8 mouse cellular contexts compared by ENCODE assay signal in genomic region chr17:69416920-69417661, GRCm38 (mm10). TPM values are rescaled to one million over a fixed set of nuclear protein-coding genes. Genes with fewer than 3 reads are reported as not detected.
DNase-seq lines count a peak whose midpoint lies in the region; ATAC-seq and TF ChIP-seq lines count a peak whose summit lies in the region.

No protein-coding gene starts in this region.

- H3K36me3 ChIP-seq in ES-Bruce4 (ENCODE audit: control insufficient read depth, insufficient read depth, low read length, poor library complexity, severe bottlenecking), result no peaks in the 10 kb centered on the region
- H3K36me3 ChIP-seq in forebrain, embryonic 14.5 days (ENCODE audit: control insufficient read depth, insufficient read depth, low read length), result no peaks in the 10 kb centered on the region
- no peaks in the 10 kb centered on the region for H3K36me3 ChIP-seq in neural tube, embryonic 15.5 days

- DNase-seq in forebrain, embryonic 14.5 days (ENCODE audit: low spot score), result peak; percentile 96
- DNase-seq in heart, postnatal 14 days, result peak; percentile 97 to 98
- DNase-seq in layer of hippocampus, adult 11-12 months (ENCODE audit: low spot score), result peak; percentile 95
- DNase-seq in lung, adult 18-20 months, result peak; percentile 93 to 94
- DNase-seq in testis, postnatal 14 days (ENCODE audit: low spot score), result peak; percentile 93

- no peaks in the 10 kb centered on the region for H3K9me3 ChIP-seq in ES-Bruce4 (replicated peaks; ENCODE audit: control insufficient read depth, insufficient read depth, low read length, poor library complexity, severe bottlenecking)
- H3K9me3 ChIP-seq in forebrain, embryonic 14.5 days (replicated peaks; ENCODE audit: control insufficient read depth, low read length), result no peaks in the 10 kb centered on the region
- H3K9me3 ChIP-seq in neural tube, embryonic 15.5 days (replicated peaks), result no peaks in the 10 kb centered on the region

- no peaks in the 10 kb centered on the region for H3K4me1 ChIP-seq in ES-Bruce4 (ENCODE audit: control insufficient read depth, insufficient read depth, low read length)
- peaks cover 6% of the 10 kb centered on the region; the same call in 1 of the 2 replicates for H3K4me1 ChIP-seq in forebrain, embryonic 14.5 days (ENCODE audit: control insufficient read depth, insufficient read depth, low read length)
- H3K4me1 ChIP-seq in neural tube, embryonic 15.5 days, result peaks cover 17% of the 10 kb centered on the region

- WGBS in forebrain, embryonic 14.5 days, result under 1% methylated on average over 56 of the region's 56 CpGs
- under 1% methylated on average over 56 of the region's 56 CpGs for WGBS in neural tube, embryonic 15.5 days

- peak overlapping the region; percentile 60 for H3K4me2 ChIP-seq in forebrain, embryonic 14.5 days (ENCODE audit: low read length)
- peak overlapping the region; percentile 69 for H3K4me2 ChIP-seq in neural tube, embryonic 15.5 days

- no peak for TF ChIP-seq EP300 in ES-Bruce4 (IDR thresholded peaks at IDR 0.05; ENCODE audit: insufficient read depth, low read depth, low read length)

- peak; percentile 96 for ATAC-seq in cerebellum, adult (ENCODE audit: insufficient number of reproducible peaks, low FRiP score, low TSS enrichment)
- ATAC-seq in forebrain, embryonic 14.5 days, result peak; percentile 99
- peak; percentile 100 for ATAC-seq in neural tube, embryonic 15.5 days (ENCODE audit: low FRiP score)

- no peak for TF ChIP-seq CTCF in ES-Bruce4 (IDR thresholded peaks at IDR 0.05; ENCODE audit: low read depth, low read length)

- no peaks in the 10 kb centered on the region for H3K27me3 ChIP-seq in ES-Bruce4 (ENCODE audit: control insufficient read depth, insufficient read depth, low read length, poor library complexity, severe bottlenecking)
- no peaks in the 10 kb centered on the region for H3K27me3 ChIP-seq in forebrain, embryonic 14.5 days (replicated peaks; ENCODE audit: control insufficient read depth, insufficient read depth, low read length)
- H3K27me3 ChIP-seq in neural tube, embryonic 15.5 days (replicated peaks), result no peaks in the 10 kb centered on the region

- H3K4me3 ChIP-seq in ES-Bruce4 (ENCODE audit: low read depth, low read length), result peak overlapping the region; percentile 95
- H3K4me3 ChIP-seq in forebrain, embryonic 14.5 days (ENCODE audit: low read depth, low read length), result peak overlapping the region; percentile 79
- peak overlapping the region; percentile 84 for H3K4me3 ChIP-seq in neural tube, embryonic 15.5 days (replicated peaks)

- TF ChIP-seq POLR2A in ES-Bruce4 (IDR thresholded peaks at IDR 0.05; ENCODE audit: insufficient read depth, low read length), result peak; percentile 70

- intact Hi-C loops in heart, postnatal 14 days (cut with DNase I), result loop anchor here (2.0 kb wide), 1 partner anchor 34 kb away; the partner anchor contains the start of gene Zbtb14

- peak overlapping the region; percentile 46 for H3K27ac ChIP-seq in ES-Bruce4 (ENCODE audit: insufficient read depth, low read length)
- H3K27ac ChIP-seq in forebrain, embryonic 14.5 days (ENCODE audit: low read depth, low read length), result peak overlapping the region; percentile 95
- H3K27ac ChIP-seq in neural tube, embryonic 15.5 days (replicated peaks), result peak overlapping the region; percentile 99

- H3K9ac ChIP-seq in ES-Bruce4 (ENCODE audit: low read depth, poor library complexity, severe bottlenecking), result peak overlapping the region; percentile 74
- peak overlapping the region; percentile 90 for H3K9ac ChIP-seq in forebrain, embryonic 14.5 days (ENCODE audit: low read length)
- H3K9ac ChIP-seq in neural tube, embryonic 15.5 days (replicated peaks), result peak overlapping the region; percentile 94

RNA-seq across cellular contexts. Expression of gene Akain1, which starts 22.0 kb away (rescaled TPM):
- not detected in 2 replicates for polyA plus RNA-seq in ES-Bruce4 (2011; ENCODE audit: insufficient read depth, insufficient read length, low read depth, missing spikeins)
- polyA plus RNA-seq in forebrain, embryonic 14.5 days (2014; fragmentation: Nextera tagmentation; extraction: Ambion mirVana), result 0.21 and 0.36 TPM in 2 replicates
- not detected for total RNA-seq in heart, postnatal 14 days (2021)
- polyA plus RNA-seq in neural tube, embryonic 15.5 days (2015; fragmentation: Nextera tagmentation; extraction: Ambion mirVana), result 2.5 and 2.8 TPM in 2 replicates

RNA-seq across cellular contexts. Expression of gene Zbtb14, which starts 34.2 kb away (rescaled TPM):
- polyA plus RNA-seq in ES-Bruce4 (2011; ENCODE audit: insufficient read depth, insufficient read length, low read depth, missing spikeins), result 16.9 and 17.5 TPM in 2 replicates
- 29.0 and 29.6 TPM in 2 replicates for polyA plus RNA-seq in forebrain, embryonic 14.5 days (2014; fragmentation: Nextera tagmentation; extraction: Ambion mirVana)
- total RNA-seq in heart, postnatal 14 days (2021), result 10 to 100 TPM; 10.3 to 11.0 TPM
- 24.9 and 26.5 TPM in 2 replicates for polyA plus RNA-seq in neural tube, embryonic 15.5 days (2015; fragmentation: Nextera tagmentation; extraction: Ambion mirVana)

Comparison
In these comparisons a context has a peak if more than half of its experiments do, and no peak if none do; other contexts are left out.
1. Peak in every context shown above with its lines: DNase-seq, ATAC-seq, H3K4me3 ChIP-seq and H3K27ac ChIP-seq.
2. H3K27ac ChIP-seq: peak in every context shown above with its lines; median percentile 99 in neural tube, embryonic 15.5 days; 95 in forebrain, embryonic 14.5 days; 46 in ES-Bruce4.